Mouse (Mus musculus) layer of hippocampus, adult 2 months (tissue): Measurements from ENCODE around the gene Grasp. TPM values are rescaled to one million over a fixed set of nuclear protein-coding genes. Genes with fewer than 3 reads are reported as not detected.

Experiments used
- DNase-seq, 2 experiments: peaks; one replicate each; pipeline ENCODE4 v3.0.0; 2022; ENCODE audit warnings: low spot score in 2 of 2
- H3K27ac ChIP-seq: fragments of 200-600 bp; 2 replicates; pipeline ENCODE4 v1.8.1; 2022
- H3K4me3 ChIP-seq: fragments of 200-600 bp; 2 replicates; pipeline ENCODE4 v1.8.1; 2022; ENCODE audit warnings: mild to moderate bottlenecking
- CTCF ChIP-seq: fragments of 200-600 bp; conservative IDR thresholded peaks from 2 replicates; pipeline ENCODE4 v1.8.1; 2022; ENCODE audit warnings: antibody characterized with exemption, mild to moderate bottlenecking, moderate library complexity
- total RNA-seq, 2 experiments: library from RNA; stranded (reverse); gene quantifications; 2 replicates each; pipeline ENCODE4 v1.2.3; 2021

The Grasp gene
- total RNA-seq, 2 experiments from 2014 or later = 79.5 to 82.7 TPM

- no peak for TF ChIP-seq CTCF
- Histone ChIP-seq H3K4me3 (peak overlapping the region; percentile 26; the same call in 1 of the 2 replicates), H3K27ac (peak overlapping the region; percentile 88)
- peak in 1 of 2 experiments; percentile 66 for DNase-seq
Observed at GRCm38 (mm10) chr15:101235728-101236327, 11.8 kb downstream of the Grasp start.

- Histone ChIP-seq H3K4me3 (no peak overlapping the region), H3K27ac (peak overlapping the region; percentile 88)
- peak in 1 of 2 experiments; percentile 54 for DNase-seq
- peak; percentile 86 for TF ChIP-seq CTCF
Observed at GRCm38 (mm10) chr15:101236878-101237277, 12.9 kb downstream of the Grasp start.

GRCm38 (mm10) chr15:101238885-101239511, 15.0 kb downstream of the Grasp start:
- peak; percentile 80 for TF ChIP-seq CTCF
- Histone ChIP-seq H3K4me3 (peak overlapping the region; percentile 18; the same call in 1 of the 2 replicates), H3K27ac (peak overlapping the region; percentile 82)
- peak in 1 of 2 experiments; percentile 67 for DNase-seq

- TF ChIP-seq CTCF = no peak
- DNase-seq = peak in 1 of 2 experiments; percentile 8
- Histone ChIP-seq H3K27ac (peak overlapping the region; percentile 82), H3K4me3 (no peak overlapping the region)
Observed at GRCm38 (mm10) chr15:101239821-101240220, 15.8 kb downstream of the Grasp start.

GRCm38 (mm10) chr15:101240799-101241204, 16.8 kb downstream of the Grasp start:
- peak overlapping the region; percentile 91 for H3K27ac ChIP-seq
- H3K4me3 ChIP-seq = peak overlapping the region; percentile 56
- TF ChIP-seq CTCF = peak; percentile 94
- peak; percentile 89 to 94 for DNase-seq

- Histone ChIP-seq H3K4me3 (peak overlapping the region; percentile 56), H3K27ac (peak overlapping the region; percentile 91)
- no peak for TF ChIP-seq CTCF
- DNase-seq = peak in 1 of 2 experiments; percentile 9
Observed at GRCm38 (mm10) chr15:101241236-101241635, 17.2 kb downstream of the Grasp start.

- Histone ChIP-seq H3K4me3 (no peak overlapping the region), H3K27ac (peak overlapping the region; percentile 91)
- DNase-seq = peak in 1 of 2 experiments; percentile 16
- no peak for TF ChIP-seq CTCF
Observed at GRCm38 (mm10) chr15:101241853-101242252, 17.9 kb downstream of the Grasp start.

- peak in 1 of 2 experiments; percentile 17 for DNase-seq
- TF ChIP-seq CTCF = peak; percentile 58
- H3K27ac ChIP-seq = no peak overlapping the region
- no peak overlapping the region for H3K4me3 ChIP-seq
Observed at GRCm38 (mm10) chr15:101242645-101243044, 18.7 kb downstream of the Grasp start.

GRCm38 (mm10) chr15:101244012-101244411, 20.0 kb downstream of the Grasp start:
- no peak for DNase-seq
- Histone ChIP-seq H3K27ac (no peak overlapping the region), H3K4me3 (no peak overlapping the region)
- TF ChIP-seq CTCF = no peak

- peak overlapping the region; percentile 97 for H3K27ac ChIP-seq
- H3K4me3 ChIP-seq = peak overlapping the region; percentile 63
- TF ChIP-seq CTCF = peak; percentile 72
- peak; percentile 95 to 98 for DNase-seq
Observed at GRCm38 (mm10) chr15:101246231-101247154, 22.5 kb downstream of the Grasp start.

- DNase-seq = no peak
- no peak overlapping the region for H3K4me3 ChIP-seq
- peak overlapping the region; percentile 97 for H3K27ac ChIP-seq
Observed at GRCm38 (mm10) chr15:101247155-101247498, 23.1 kb downstream of the Grasp start.

GRCm38 (mm10) chr15:101248029-101248710, 24.2 kb downstream of the Grasp start:
- peak overlapping the region; percentile 46; the same call in 1 of the 2 replicates for H3K27ac ChIP-seq
- DNase-seq = no peak
- H3K4me3 ChIP-seq = no peak overlapping the region
- no peak for TF ChIP-seq CTCF

More at GRCm38 (mm10) chr15:101247155-101247498, 23.1 kb downstream of the Grasp start:
- no peak for TF ChIP-seq CTCF
